Mouse (Mus musculus) C2C12 (cell line): Measurements from ENCODE around the gene Vkorc1.

Experiments used
- CTCF ChIP-seq: IDR thresholded peaks from one replicate; pipeline ENCODE4 v1.5.1; 2011; ENCODE audit not compliant: control insufficient read depth, insufficient read depth, insufficient read length
- MAX ChIP-seq: IDR thresholded peaks from one replicate; pipeline ENCODE4 v1.6.1; 2011; ENCODE audit warnings: mild to moderate bottlenecking, control low read depth
- MYOG ChIP-seq: IDR thresholded peaks from one replicate; pipeline ENCODE4 v1.6.1; 2011; ENCODE audit not compliant: control insufficient read depth, insufficient read length; ENCODE audit errors: extremely low read depth
- USF1 ChIP-seq: IDR thresholded peaks from one replicate; pipeline ENCODE4 v1.6.1; 2011; ENCODE audit warnings: low read depth, mild to moderate bottlenecking, control low read depth, moderate library complexity

DNA sequence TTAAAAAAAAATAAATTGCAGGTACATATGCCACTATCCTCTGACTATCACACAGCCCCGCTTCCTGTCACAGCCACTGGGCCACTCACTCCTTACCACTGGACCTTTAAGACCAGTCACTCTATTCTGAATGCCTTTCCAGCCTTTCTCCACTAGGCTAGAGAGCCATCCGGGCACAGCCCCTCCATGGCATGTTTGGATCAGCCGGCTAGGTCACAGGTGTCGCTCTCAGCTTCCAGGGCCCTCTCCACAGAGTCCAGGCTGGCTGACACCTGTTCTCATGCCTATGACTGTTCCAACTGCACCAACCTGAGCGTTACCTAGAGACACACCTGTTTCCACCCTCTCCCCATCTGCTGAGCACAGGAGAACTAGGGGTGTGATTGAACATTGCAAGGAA, 33.2 kb upstream of the Vkorc1 start:
- no peak for TF ChIP-seq CTCF
- TF ChIP-seq USF1, result no peak
- TF ChIP-seq MAX, result no peak
- TF ChIP-seq MYOG, result no peak
